Mouse (Mus musculus): ENCODE measurements around the gene Chchd6. TPM values are rescaled to one million over a fixed set of nuclear protein-coding genes. Genes with fewer than 3 reads are reported as not detected.

Chchd6 gene
- total and polyA plus RNA-seq, 3 experiments = 9.3 to 25.1 (median 11.4) TPM

DNA sequence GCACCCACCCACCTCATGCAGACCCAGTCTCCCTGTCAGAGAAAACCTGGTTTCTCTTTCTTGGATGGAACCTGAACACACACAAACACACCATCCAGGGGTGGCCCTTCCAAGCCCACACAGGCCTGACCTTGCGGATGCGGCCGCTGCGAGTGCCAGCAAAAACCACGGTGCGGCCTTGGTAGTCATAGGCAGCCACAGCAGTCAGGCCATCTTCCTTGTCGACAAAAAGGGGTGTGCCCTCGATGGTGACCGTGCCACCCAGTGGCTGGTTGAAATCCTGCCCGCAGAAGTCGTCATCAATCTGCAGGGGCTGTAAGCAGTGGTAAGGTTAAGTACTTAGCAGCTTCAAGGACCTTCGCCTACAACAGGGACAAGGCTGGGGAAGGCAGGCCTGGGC lies 240.7 kb downstream of the Chchd6 start:
- TF ChIP-seq EP300 (IDR thresholded peaks at IDR 0.05; ENCODE audit: insufficient read depth, low read depth, low read length) = no peak
- no peak for TF ChIP-seq CTCF (IDR thresholded peaks at IDR 0.05)
- TF ChIP-seq POLR2A (IDR thresholded peaks at IDR 0.05; ENCODE audit: insufficient read depth, low read depth, low read length) = no peak
- intact Hi-C loops (cut with DNase I) = no loop called here
- WGBS = 73% methylated on average over 12 of the region's 12 CpGs
- Histone ChIP-seq H3K27ac (no peak overlapping the region), H3K4me1 (ENCODE audit: control insufficient read depth, insufficient read depth, low read length) (peaks cover 27% of the 10 kb centered on the region), H3K79me2 (replicated peaks; ENCODE audit: control insufficient read depth, insufficient read depth, low read length) (peaks cover 8% of the 10 kb centered on the region), H3K4me3 (no peak overlapping the region), H3K9ac (ENCODE audit: low read depth, low read length) (no peak overlapping the region), H3K27me3 (ENCODE audit: control insufficient read depth, insufficient read depth, low read length) (no peaks in the 10 kb centered on the region), H3K36me3 (ENCODE audit: control insufficient read depth, insufficient read depth, low read length) (peaks cover 6% of the 10 kb centered on the region)
- DNase-seq = no peak

GRCm38 (mm10) chr6:89354076-89354475 lies 241.4 kb downstream of the Chchd6 start:
- 71% methylated on average over 5 of the region's 5 CpGs for WGBS

DNA sequence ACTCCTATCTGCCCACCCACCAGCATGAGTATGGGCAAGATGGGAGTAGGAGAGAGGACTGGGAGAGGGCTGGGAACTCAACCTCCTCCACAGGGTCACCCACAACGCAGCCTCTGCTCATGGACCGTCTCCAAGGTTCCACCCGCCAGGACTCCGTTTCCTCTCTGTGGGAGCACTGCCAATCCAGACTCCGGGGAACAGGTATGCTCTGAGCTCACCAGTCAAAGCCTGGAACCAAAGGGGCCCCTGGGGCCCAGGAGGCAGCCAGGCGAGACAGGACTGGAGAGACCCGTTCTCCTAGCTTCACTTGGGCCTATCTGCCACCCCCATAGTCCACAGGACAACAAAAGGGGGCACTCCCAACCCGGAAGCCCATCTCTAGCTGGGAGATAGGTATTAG lies 242.4 kb downstream of the Chchd6 start:
- no peak overlapping the region; the same call in 1 of the 2 replicates for H3K27ac ChIP-seq

More at GRCm38 (mm10) chr6:89354076-89354475, 241.4 kb downstream of the Chchd6 start:
- Histone ChIP-seq H3K79me2 (replicated peaks; ENCODE audit: control insufficient read depth, insufficient read depth, low read length) (peaks cover 8% of the 10 kb centered on the region), H3K27ac (no peak overlapping the region), H3K9ac (ENCODE audit: low read depth, low read length) (no peak overlapping the region), H3K27me3 (ENCODE audit: control insufficient read depth, insufficient read depth, low read length) (no peaks in the 10 kb centered on the region), H3K4me1 (ENCODE audit: control insufficient read depth, insufficient read depth, low read length) (peaks cover 30% of the 10 kb centered on the region), H3K36me3 (ENCODE audit: control insufficient read depth, insufficient read depth, low read length) (peaks cover 6% of the 10 kb centered on the region), H3K4me3 (no peak overlapping the region)
- DNase-seq = no peak
- TF ChIP-seq EP300 (IDR thresholded peaks at IDR 0.05; ENCODE audit: insufficient read depth, low read depth, low read length) = no peak
- no peak for TF ChIP-seq CTCF (IDR thresholded peaks at IDR 0.05)
- no peak for TF ChIP-seq POLR2A (IDR thresholded peaks at IDR 0.05; ENCODE audit: insufficient read depth, low read depth, low read length)
- intact Hi-C loops (cut with DNase I) = no loop called here

GRCm38 (mm10) chr6:89351441-89352137 lies 243.9 kb downstream of the Chchd6 start:
- peak; percentile 73 to 78 for DNase-seq
- Histone ChIP-seq H3K36me3 (ENCODE audit: control insufficient read depth, insufficient read depth, low read length) (peaks cover 6% of the 10 kb centered on the region), H3K4me1 (ENCODE audit: control insufficient read depth, insufficient read depth, low read length) (peaks cover 34% of the 10 kb centered on the region), H3K79me2 (replicated peaks; ENCODE audit: control insufficient read depth, insufficient read depth, low read length) (peaks cover 3% of the 10 kb centered on the region; the same call in 1 of the 2 replicates), H3K4me3 (no peak overlapping the region), H3K27ac (peak overlapping the region; percentile 57), H3K9ac (ENCODE audit: low read depth, low read length) (peak overlapping the region; percentile 32; the same call in 1 of the 2 replicates), H3K27me3 (ENCODE audit: control insufficient read depth, insufficient read depth, low read length) (no peaks in the 10 kb centered on the region)
- WGBS = 26% methylated on average over 5 of the region's 5 CpGs
- intact Hi-C loops (cut with DNase I) = no loop called here
- no peak for TF ChIP-seq POLR2A (IDR thresholded peaks at IDR 0.05; ENCODE audit: insufficient read depth, low read depth, low read length)
- no peak for TF ChIP-seq EP300 (IDR thresholded peaks at IDR 0.05; ENCODE audit: insufficient read depth, low read depth, low read length)
- peak; percentile 59 for TF ChIP-seq CTCF (IDR thresholded peaks at IDR 0.05)

More for the DNA sequence above, 242.4 kb downstream of the Chchd6 start:
- DNase-seq = no peak
- TF ChIP-seq EP300 (IDR thresholded peaks at IDR 0.05; ENCODE audit: insufficient read depth, low read depth, low read length) (no peak), CTCF (IDR thresholded peaks at IDR 0.05) (no peak), POLR2A (IDR thresholded peaks at IDR 0.05; ENCODE audit: insufficient read depth, low read depth, low read length) (no peak)
- Histone ChIP-seq H3K4me1 (ENCODE audit: control insufficient read depth, insufficient read depth, low read length) (peaks cover 30% of the 10 kb centered on the region), H3K9ac (ENCODE audit: low read depth, low read length) (no peak overlapping the region), H3K27me3 (ENCODE audit: control insufficient read depth, insufficient read depth, low read length) (no peaks in the 10 kb centered on the region), H3K79me2 (replicated peaks; ENCODE audit: control insufficient read depth, insufficient read depth, low read length) (peaks cover 8% of the 10 kb centered on the region), H3K36me3 (ENCODE audit: control insufficient read depth, insufficient read depth, low read length) (peaks cover 6% of the 10 kb centered on the region), H3K4me3 (no peak overlapping the region)
- 33% methylated on average over 8 of the region's 8 CpGs for WGBS
- intact Hi-C loops (cut with DNase I) = no loop called here

- peaks cover 3% of the 10 kb centered on the region; the same call in 1 of the 2 replicates for H3K79me2 ChIP-seq (replicated peaks; ENCODE audit: control insufficient read depth, insufficient read depth, low read length)
- DNase-seq = no peak
- peaks cover 39% of the 10 kb centered on the region for H3K4me1 ChIP-seq (ENCODE audit: control insufficient read depth, insufficient read depth, low read length)
- 85% methylated on average over 2 of the region's 2 CpGs for WGBS
- no peak overlapping the region for H3K9ac ChIP-seq (ENCODE audit: low read depth, low read length)
- intact Hi-C loops (cut with DNase I) = no loop called here
- H3K36me3 ChIP-seq (ENCODE audit: control insufficient read depth, insufficient read depth, low read length) = peaks cover 6% of the 10 kb centered on the region
- peak overlapping the region; percentile 57 for H3K27ac ChIP-seq
- H3K27me3 ChIP-seq (ENCODE audit: control insufficient read depth, insufficient read depth, low read length) = no peaks in the 10 kb centered on the region
- TF ChIP-seq CTCF (IDR thresholded peaks at IDR 0.05) (no peak), EP300 (IDR thresholded peaks at IDR 0.05; ENCODE audit: insufficient read depth, low read depth, low read length) (no peak), POLR2A (IDR thresholded peaks at IDR 0.05; ENCODE audit: insufficient read depth, low read depth, low read length) (no peak)
- H3K4me3 ChIP-seq = no peak overlapping the region
These were observed 244.9 kb downstream of the Chchd6 start for GRCm38 (mm10) chr6:89350520-89350919.

DNA sequence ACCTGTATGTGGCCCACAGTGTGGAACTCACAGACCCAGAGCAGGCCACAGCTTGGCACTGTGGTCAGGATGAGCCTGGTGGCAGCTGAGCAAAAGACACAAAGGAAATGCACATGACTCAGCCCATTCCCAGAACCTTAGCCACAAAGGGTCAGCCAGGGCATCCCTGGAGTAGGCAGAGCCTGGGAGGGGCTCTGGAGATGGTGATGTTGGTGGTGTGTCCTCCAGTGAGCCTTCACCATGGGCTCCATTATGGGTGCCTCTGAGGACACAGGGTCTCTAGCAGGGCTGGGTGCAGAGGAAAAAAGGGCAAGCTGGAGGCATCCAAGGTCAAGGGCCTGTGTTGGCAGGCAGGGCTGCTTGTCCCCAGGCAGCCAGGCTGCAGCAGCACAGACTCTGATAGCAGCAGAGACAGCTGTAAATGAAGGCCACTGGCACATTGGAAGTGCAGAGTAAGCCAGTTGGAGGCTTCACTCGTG lies 245.4 kb downstream of the Chchd6 start:
- no peak overlapping the region for H3K4me3 ChIP-seq
- peak overlapping the region; percentile 57 for H3K27ac ChIP-seq
- H3K9ac ChIP-seq (ENCODE audit: low read depth, low read length) = no peak overlapping the region
- TF ChIP-seq POLR2A (IDR thresholded peaks at IDR 0.05; ENCODE audit: insufficient read depth, low read depth, low read length) = no peak
- peak; percentile 56 to 77 for DNase-seq
- H3K4me1 ChIP-seq (ENCODE audit: control insufficient read depth, insufficient read depth, low read length) = peaks cover 44% of the 10 kb centered on the region
- H3K27me3 ChIP-seq (ENCODE audit: control insufficient read depth, insufficient read depth, low read length) = no peaks in the 10 kb centered on the region
- 43% methylated on average over 1 of the region's 1 CpGs for WGBS
- H3K79me2 ChIP-seq (replicated peaks; ENCODE audit: control insufficient read depth, insufficient read depth, low read length) = 0 out of 2 replicates have a peak, but pooled peaks cover 3% of the 10 kb centered on the region
- H3K36me3 ChIP-seq (ENCODE audit: control insufficient read depth, insufficient read depth, low read length) = peaks cover 6% of the 10 kb centered on the region
- intact Hi-C loops (cut with DNase I) = no loop called here

Data from heart, adult 2 months (tissue).